Mouse (Mus musculus): ENCODE data around the gene Frmd5.
"Not testable (repeated sequence)": the region's sequence is repeated elsewhere in the genome, so short reads cannot be mapped to it uniquely, and the experiment has no call there.

- not testable (repeated sequence) for TF ChIP-seq CTCF (IDR thresholded peaks at IDR 0.05; ENCODE audit: low read depth, low read length); POLR2A (IDR thresholded peaks at IDR 0.05; ENCODE audit: borderline replicate concordance, low read depth, low read length)
Measured at GRCm38 (mm10) chr2:121501550-121501949, 305.3 kb downstream of the Frmd5 start.

Measured in bone marrow macrophage, adult 2 months (primary cell).